Mouse (Mus musculus) G1E (cell line): Measurements from ENCODE around the gene Gm42957. TPM values are rescaled to one million over a fixed set of nuclear protein-coding genes. Genes with fewer than 3 reads are reported as not detected.
A peak's percentile ranks its signal among the peaks of the same experiment; 100 is the strongest.
"Not testable (repeated sequence)": the region's sequence is repeated elsewhere in the genome, so short reads cannot be mapped to it uniquely, and the experiment has no call there.

ENCODE experiments used
- ATAC-seq: 2 replicates; pipeline ENCODE4 v1.8.0; 2016; ENCODE audit warnings: mild to moderate bottlenecking; ENCODE audit not compliant: insufficient number of reproducible peaks, poor library complexity, low FRiP score, severe bottlenecking; ENCODE audit errors: extremely low read depth
- DNase-seq: peaks from one replicate; pipeline ENCODE4 v3.0.0; 2012; ENCODE audit warnings: low spot score
- H3K27me3 ChIP-seq: 2 replicates; pipeline ENCODE4 v1.6.1; 2012; ENCODE audit warnings: mild to moderate bottlenecking, low read length, inconsistent platforms; ENCODE audit not compliant: insufficient read depth
- H3K36me3 ChIP-seq: replicated peaks from 2 replicates; pipeline ENCODE3; 2012; ENCODE audit warnings: mild to moderate bottlenecking, inconsistent platforms
- H3K4me1 ChIP-seq: 2 replicates; pipeline ENCODE4 v1.6.1; 2012; ENCODE audit warnings: low read depth, low read length, inconsistent platforms, mixed read lengths; ENCODE audit not compliant: insufficient read depth
- H3K4me3 ChIP-seq: 2 replicates; pipeline ENCODE4 v1.5.1; 2012; ENCODE audit warnings: low read depth, mild to moderate bottlenecking, inconsistent platforms, low read length, moderate library complexity, mixed read lengths
- H3K9me3 ChIP-seq: replicated peaks from 2 replicates; pipeline ENCODE4 v1.6.1; 2012; ENCODE audit warnings: inconsistent platforms
- CTCF ChIP-seq: IDR thresholded peaks from 2 replicates; pipeline ENCODE4 v1.5.1; 2012; ENCODE audit warnings: low read depth, low read length, inconsistent platforms, mixed read lengths
- GATA1 ChIP-seq: IDR thresholded peaks from 2 replicates; pipeline ENCODE4 v1.6.1; 2012; ENCODE audit warnings: borderline replicate concordance, low read length, inconsistent platforms, mixed read lengths
- GATA2 ChIP-seq: IDR thresholded peaks from 2 replicates; pipeline ENCODE4 v1.6.1; 2012; ENCODE audit warnings: low read depth, low read length, inconsistent platforms, borderline replicate concordance
- POLR2AphosphoS5 ChIP-seq: IDR thresholded peaks from 2 replicates; pipeline ENCODE4 v1.6.1; 2012; ENCODE audit warnings: low read depth, low read length, inconsistent platforms; ENCODE audit not compliant: insufficient replicate concordance
- TAL1 ChIP-seq: conservative IDR thresholded peaks from 2 replicates; pipeline ENCODE4 v1.6.1; 2012; ENCODE audit warnings: low read depth, low read length, inconsistent platforms, mixed read lengths
- polyA plus RNA-seq: library from polyadenylated mRNA; stranded (reverse); fragments of >175 nt; gene quantifications from 2 replicates; pipeline ENCODE4 v1.2.3, GENCODE M21; 2012
- total RNA-seq, 2 experiments: library from RNA; stranded (forward) in 1 of 2; stranded (reverse) in 1 of 2; fragments of 200-1000 nt in 1 of 2; fragments of >200 nt in 1 of 2; fragmentation: Nextera tagmentation in 1 of 2; gene quantifications; 2 replicates each; pipeline ENCODE4 v1.2.3; 2014 to 2017

Gene Gm42957
- total and polyA plus RNA-seq, 3 experiments, result 0.09 to 1.7 (median 0.11) TPM

GRCm38 (mm10) chr3:96639219-96639618, 3.9 kb downstream of the Gm42957 start:
- Histone ChIP-seq H3K4me3 (no peak overlapping the region), H3K9me3 (no peaks in the 10 kb centered on the region), H3K4me1 (peaks cover 34% of the 10 kb centered on the region), H3K27me3 (no peaks in the 10 kb centered on the region), H3K36me3 (peaks cover 73% of the 10 kb centered on the region)
- DNase-seq, result no peak
- TF ChIP-seq CTCF (peak; percentile 58), TAL1 (no peak)
- ATAC-seq, result 0 out of 2 replicates have a peak, but pooled peaks have one; percentile 30

GRCm38 (mm10) chr3:96645018-96645649, 9.9 kb downstream of the Gm42957 start, which contains the start of gene Itga10:
Itga10 (plus strand) TSS chr3:96645584.
- ATAC-seq, result no peak
- no peak for DNase-seq
- Histone ChIP-seq H3K9me3 (no peaks in the 10 kb centered on the region), H3K27me3 (no peaks in the 10 kb centered on the region), H3K4me1 (peaks cover 10% of the 10 kb centered on the region; the same call in 1 of the 2 replicates), H3K36me3 (peaks cover 58% of the 10 kb centered on the region), H3K4me3 (no peak within 1 kb of the TSS)
- TF ChIP-seq GATA2 (no peak), CTCF (peak; percentile 22; the same call in 1 of the 2 replicates)

- Histone ChIP-seq H3K27me3 (no peaks in the 10 kb centered on the region; the same call in 1 of the 2 replicates), H3K36me3 (peaks cover 40% of the 10 kb centered on the region), H3K4me3 (no peak overlapping the region), H3K9me3 (no peaks in the 10 kb centered on the region), H3K4me1 (peaks cover 10% of the 10 kb centered on the region; the same call in 1 of the 2 replicates)
- ATAC-seq, result no peak
- no peak for TF ChIP-seq TAL1
- TF ChIP-seq POLR2AphosphoS5, result no peak
- no peak for TF ChIP-seq CTCF
- TF ChIP-seq GATA2, result no peak
- TF ChIP-seq GATA1, result no peak
- DNase-seq, result no peak
These were observed 12.1 kb downstream of the Gm42957 start for GRCm38 (mm10) chr3:96647365-96647764.

- Histone ChIP-seq H3K4me1 (peaks cover 6% of the 10 kb centered on the region), H3K9me3 (no peaks in the 10 kb centered on the region), H3K36me3 (peaks cover 2% of the 10 kb centered on the region), H3K4me3 (no peak overlapping the region), H3K27me3 (peaks cover 7% of the 10 kb centered on the region)
- DNase-seq, result no peak
- TF ChIP-seq TAL1 (no peak), GATA2 (no peak), POLR2AphosphoS5 (no peak), GATA1 (no peak), CTCF (no peak)
- ATAC-seq, result no peak
These were observed 25.6 kb downstream of the Gm42957 start for GRCm38 (mm10) chr3:96660901-96661300.

GRCm38 (mm10) chr3:96662731-96663316, 27.6 kb downstream of the Gm42957 start:
- no peak for DNase-seq
- TF ChIP-seq GATA2, result no peak
- H3K9me3 ChIP-seq, result no peaks in the 10 kb centered on the region
- peaks cover 6% of the 10 kb centered on the region for H3K4me1 ChIP-seq
- ATAC-seq, result no peak
- no peak overlapping the region for H3K4me3 ChIP-seq
- H3K27me3 ChIP-seq, result peaks cover 9% of the 10 kb centered on the region
- no peaks in the 10 kb centered on the region for H3K36me3 ChIP-seq

- ATAC-seq (no peak), DNase-seq (peak; percentile 51)
- H3K4me3 ChIP-seq, result no peak overlapping the region
- peaks cover 9% of the 10 kb centered on the region for H3K27me3 ChIP-seq
- peaks cover 6% of the 10 kb centered on the region for H3K4me1 ChIP-seq
- H3K36me3 ChIP-seq, result no peaks in the 10 kb centered on the region
- TF ChIP-seq CTCF (peak; percentile 52), GATA1 (no peak), GATA2 (no peak), POLR2AphosphoS5 (no peak), TAL1 (no peak)
- H3K9me3 ChIP-seq, result no peaks in the 10 kb centered on the region
These were observed 28.4 kb downstream of the Gm42957 start for GRCm38 (mm10) chr3:96663432-96664239.

GRCm38 (mm10) chr3:96665732-96666363, 30.6 kb downstream of the Gm42957 start:
- not testable (repeated sequence) for ATAC-seq, H3K4me3 ChIP-seq, H3K9me3 ChIP-seq, H3K36me3 ChIP-seq, DNase-seq
- Histone ChIP-seq H3K4me1 (peaks cover 18% of the 10 kb centered on the region), H3K27me3 (peaks cover 21% of the 10 kb centered on the region)
